Mouse (Mus musculus) layer of hippocampus, adult 9-11 months (tissue): ENCODE data around the gene Ttbk1.

Experiments used
- DNase-seq: peaks from one replicate; pipeline ENCODE4 v3.0.0; 2022

Ttbk1 gene

DNA sequence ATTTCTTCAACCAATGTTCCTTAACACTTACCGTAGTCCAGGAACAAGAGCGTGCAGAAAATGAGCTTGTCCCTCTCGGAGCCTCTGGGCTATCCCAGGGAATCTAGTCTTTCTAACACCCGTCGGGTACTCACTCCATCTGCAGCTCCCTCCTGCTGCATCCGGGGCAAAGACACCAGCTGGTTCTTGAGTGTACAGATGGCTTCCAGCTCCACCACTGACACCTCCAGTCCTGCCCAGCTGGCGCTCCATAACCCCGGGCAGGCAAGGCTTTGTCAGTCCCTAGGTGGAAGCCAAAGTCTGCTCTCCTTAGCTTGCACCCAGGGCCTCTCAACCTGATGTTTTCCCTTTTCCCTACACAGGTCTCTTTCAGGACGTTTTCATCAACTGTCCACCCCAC is 19.6 kb downstream of the Ttbk1 start:
- DNase-seq: peak; percentile 40

DNA sequence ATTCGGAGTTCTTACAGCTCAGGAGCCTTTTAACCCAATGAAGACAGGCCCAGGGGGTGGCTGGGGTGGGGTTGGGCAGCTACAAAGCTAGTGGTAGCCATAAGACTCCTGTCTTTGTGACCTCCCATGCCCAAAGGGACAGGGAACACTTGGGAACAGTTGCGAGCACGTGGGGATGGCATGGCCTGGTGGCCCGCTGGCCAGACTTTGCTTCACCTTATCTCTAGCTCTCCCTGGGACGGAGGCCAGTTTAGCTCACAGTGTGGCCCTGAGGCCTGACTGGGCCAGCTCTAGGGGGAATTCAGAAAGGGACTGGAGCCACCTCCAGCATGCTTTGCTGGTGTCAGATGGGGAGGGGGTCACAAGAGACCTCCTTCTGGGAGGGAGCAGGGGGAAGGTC is 25.2 kb downstream of the Ttbk1 start:
- no peak for DNase-seq

DNA sequence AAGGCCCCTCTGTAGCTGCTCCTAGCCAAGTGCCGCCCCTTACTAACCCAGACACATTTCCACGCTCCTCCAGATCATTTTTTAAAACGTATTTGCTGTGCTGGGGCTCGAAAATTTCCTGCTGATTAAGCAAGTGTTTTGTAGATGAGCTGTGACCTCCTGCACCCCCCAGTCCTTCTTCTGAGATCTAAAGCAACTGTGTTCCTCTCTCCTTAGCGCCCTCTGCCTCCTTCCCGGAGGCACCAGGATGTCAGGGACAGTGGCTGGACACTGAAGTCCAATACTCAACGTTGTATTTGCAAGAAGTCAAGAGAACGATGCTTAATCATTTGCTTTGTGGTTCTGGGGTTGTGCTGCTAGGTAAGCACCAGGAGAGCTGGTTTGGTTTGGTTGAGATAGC is 26.1 kb downstream of the Ttbk1 start:
- no peak for DNase-seq

DNA sequence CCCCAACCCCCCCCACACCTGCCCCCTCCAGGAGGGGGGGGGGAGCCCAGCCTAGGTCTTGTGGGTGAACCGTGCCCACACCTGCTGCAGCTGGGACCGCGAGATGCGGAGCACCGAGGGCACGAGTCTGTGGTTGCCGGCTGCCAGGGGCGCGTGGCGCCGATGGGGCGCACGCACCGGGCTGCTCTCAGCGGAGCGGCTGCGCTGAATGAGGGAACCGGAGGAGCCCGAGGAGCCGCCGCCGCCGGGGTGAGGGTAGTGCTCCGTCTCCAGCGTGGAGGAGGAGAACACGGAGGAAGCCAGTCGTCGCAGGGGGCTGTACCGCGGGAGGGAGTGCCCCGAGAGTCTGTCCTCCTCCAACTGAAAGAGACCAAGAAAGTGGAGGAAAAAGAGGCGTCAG is 26.8 kb downstream of the Ttbk1 start:
- DNase-seq: no peak

GRCm38 (mm10) chr17:46458439-46458838 is 29.0 kb downstream of the Ttbk1 start:
- DNase-seq: no peak

DNA sequence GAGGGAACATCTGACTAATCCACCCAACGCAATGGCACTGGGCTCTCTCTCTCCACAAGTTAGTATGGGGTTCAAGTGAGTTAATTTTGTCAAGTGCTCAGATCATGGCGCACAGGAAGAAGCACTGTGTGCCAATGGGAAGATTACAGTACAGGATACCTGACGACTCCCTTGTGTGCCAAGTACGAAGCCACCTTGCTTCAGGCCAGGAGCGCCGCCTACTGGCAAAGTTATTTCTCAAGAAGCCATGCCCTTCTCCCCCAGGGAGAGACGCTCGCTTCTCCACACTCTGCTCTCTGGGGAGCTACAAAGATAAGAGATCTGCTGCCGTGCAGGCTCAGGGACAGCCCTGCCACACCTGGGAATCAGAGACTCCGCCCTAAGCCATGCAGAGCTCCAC is 29.7 kb downstream of the Ttbk1 start:
- no peak for DNase-seq

GRCm38 (mm10) chr17:46455110-46455691 is 32.3 kb downstream of the Ttbk1 start:
- DNase-seq: no peak

DNA sequence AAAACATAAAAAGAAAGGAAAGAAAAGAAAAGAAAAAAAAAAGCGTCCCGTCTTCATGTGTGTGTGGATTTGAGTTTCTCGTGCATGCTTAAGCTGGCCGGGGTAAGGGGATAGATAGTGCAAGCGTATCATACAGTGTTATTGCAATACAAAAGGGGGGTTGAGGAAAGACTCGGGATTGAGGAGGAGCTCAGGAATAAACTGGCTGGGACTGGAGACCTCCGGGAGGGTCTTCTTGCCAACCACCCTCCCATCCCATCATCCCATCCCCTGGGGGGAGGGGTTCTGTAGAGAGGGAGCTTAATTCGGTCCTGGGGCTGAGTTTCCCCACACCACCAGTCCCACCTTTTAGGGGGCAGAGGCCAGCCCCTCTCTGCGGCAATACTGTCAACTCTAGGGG is 32.9 kb downstream of the Ttbk1 start:
- no peak for DNase-seq

- no peak for DNase-seq
Observed at GRCm38 (mm10) chr17:46453970-46454411, 33.5 kb downstream of the Ttbk1 start.

- no peak for DNase-seq
Observed at GRCm38 (mm10) chr17:46453302-46453948, 34.0 kb downstream of the Ttbk1 start.

DNA sequence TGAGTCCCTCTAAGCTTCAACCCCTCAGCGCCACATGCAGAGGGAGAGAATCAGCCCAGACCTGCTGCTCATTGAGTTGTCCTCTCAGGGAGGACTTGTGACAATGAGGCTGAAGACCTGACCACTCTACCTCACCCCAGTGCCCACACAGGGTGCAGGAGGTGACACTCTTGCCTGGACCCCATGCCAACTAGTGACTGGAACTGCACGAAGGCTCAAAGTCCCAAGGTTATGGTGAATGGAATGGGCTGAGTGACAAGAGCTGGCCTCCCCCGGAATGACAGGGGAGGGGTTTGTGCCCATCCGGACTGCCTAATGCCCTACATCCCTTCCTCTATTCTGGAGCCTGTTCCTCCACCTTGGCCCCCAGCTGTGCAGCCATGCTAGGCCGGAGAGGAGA is 34.8 kb downstream of the Ttbk1 start:
- no peak for DNase-seq

DNA sequence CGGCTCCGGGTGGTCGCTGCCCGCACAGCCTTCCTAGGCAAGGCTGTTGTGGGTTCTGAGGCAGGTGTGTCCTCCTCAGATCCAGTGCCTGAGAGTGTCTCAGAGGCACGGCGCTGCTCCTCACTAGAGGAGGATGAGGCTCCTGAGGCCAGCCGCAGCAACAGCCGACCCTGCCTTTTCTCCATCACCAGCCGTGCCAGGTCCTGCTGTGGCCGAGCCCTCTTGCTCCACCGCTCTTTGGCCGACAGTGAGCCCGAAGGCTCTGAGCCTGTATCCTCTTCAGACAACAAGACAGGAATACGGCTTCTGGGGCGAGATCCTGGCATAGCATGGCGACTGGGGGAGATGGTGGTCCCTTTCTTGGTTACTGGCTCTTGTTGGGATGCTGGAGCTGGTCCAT is 41.2 kb downstream of the Ttbk1 start:
- no peak for DNase-seq

GRCm38 (mm10) chr17:46444839-46445579 is 42.5 kb downstream of the Ttbk1 start:
- DNase-seq: no peak

DNA sequence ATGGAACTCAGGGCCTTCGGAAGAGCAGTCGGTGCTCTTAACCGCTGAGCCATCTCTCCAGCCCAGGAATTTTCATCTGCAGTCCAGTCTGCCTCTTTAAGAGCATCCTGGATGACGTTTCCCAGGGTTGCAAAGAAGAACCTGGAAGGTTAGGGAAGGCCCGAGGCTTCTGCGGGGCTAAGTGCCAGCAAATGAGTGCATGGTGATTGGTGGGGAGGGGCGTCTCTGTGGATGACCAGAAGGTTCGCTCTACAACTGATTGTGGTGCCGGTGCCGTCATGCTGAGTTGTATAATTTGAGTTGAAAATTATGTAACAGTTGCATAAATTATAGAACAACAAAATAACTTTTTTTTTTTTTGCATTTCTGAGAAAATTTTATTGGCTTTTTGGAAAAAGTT is 48.3 kb downstream of the Ttbk1 start:
- DNase-seq: no peak

- no peak for DNase-seq
Observed at GRCm38 (mm10) chr17:46438298-46438873, 49.1 kb downstream of the Ttbk1 start, which contains the start of gene Slc22a7. Gene Slc22a7, minus strand, starts transcription at chr17:46438457.

DNA sequence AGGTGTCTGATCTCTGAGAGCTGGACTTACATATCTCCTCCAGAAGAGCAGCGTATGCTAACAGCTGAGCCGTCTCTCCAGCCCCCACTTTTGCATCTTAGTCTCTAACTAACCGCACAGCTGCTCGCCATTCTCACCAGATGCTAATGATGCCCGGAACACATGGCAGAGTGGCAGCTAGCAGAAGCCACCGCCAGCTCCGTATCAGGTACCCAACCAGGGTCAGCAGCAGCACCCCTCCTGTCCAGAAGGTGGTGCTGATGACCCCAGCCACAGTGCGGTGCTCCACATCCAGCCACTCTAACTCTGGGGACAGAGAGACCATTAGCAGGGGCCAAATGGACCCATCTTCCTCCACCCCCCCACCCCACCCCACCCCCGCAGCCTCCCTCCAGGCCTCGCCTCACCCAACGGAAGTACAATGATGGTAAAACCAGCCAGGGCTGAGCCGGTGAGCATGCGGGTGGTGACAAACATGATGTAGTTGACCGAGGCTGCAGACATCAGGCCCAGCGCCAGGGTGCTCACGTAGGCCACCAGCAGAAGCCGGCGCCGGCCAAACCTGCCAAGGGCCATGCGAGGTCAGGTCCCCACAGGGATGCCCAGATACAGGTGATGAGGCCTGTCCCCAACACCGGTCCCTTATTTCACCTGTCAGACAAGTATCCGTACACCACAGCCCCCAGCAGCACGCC is 50.7 kb downstream of the Ttbk1 start:
- no peak for DNase-seq

DNA sequence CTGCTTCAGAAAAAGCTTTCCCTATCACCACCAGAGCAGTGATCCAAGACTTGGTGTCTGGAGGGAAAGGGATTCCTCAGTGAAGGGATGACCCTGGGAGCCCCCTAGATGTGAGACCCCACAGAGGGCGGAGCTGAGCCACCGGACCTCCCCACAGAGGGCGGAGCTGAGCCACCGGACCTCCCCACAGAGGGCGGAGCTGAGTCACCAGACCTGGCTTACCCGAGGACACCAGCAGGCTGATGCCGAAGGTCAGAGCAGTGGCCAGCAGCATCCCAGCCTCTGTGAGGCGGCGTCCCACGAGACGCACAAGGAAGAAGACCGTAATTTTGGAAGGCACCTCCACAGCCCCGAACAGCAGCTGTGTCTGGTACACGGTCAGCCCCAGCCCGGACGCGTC is 53.8 kb downstream of the Ttbk1 start:
- DNase-seq: no peak

GRCm38 (mm10) chr17:46428761-46429414 is 58.6 kb downstream of the Ttbk1 start, which contains the start of gene Crip3:
Gene Crip3, plus strand, starts transcription at chr17:46428926.
- no peak for DNase-seq

GRCm38 (mm10) chr17:46426496-46426895 is 61.0 kb downstream of the Ttbk1 start:
- DNase-seq: no peak

DNA sequence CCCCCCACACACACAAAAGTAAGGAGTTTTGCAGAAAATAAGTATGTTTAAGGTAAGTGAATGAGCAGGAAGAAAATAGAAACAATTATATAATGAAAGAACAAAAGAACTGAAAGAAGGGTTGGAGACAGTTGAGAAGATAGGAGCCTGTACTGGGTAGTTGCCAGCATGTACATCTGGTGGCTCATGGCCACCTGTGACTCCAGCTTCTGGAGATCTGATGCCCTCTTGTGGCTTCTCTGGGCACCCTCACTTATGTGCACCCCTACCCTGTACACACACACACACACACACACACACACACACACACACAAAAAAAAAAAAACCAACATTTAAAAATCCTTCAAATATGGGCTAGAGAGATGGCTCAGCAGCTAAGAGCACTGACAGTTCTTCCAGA is 67.8 kb downstream of the Ttbk1 start:
- no peak for DNase-seq

DNA sequence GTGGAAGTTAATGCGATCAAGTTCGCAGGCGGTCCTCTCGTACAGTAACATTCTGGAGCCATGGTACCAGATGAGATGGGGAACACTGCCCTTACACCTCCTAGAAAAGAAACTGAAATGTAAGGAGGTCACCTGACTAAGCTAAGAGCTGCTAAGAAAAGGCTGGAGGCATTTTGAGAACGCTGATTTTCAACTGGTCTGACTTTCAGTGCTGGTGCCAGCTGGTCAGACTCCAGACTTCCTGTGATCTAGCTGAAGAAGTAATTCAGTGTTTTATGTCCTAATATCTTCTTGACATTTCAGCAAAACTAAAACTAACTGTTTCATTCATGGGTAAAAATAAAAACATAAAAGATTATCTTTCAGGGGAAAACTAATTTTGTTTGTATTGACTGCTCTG is 68.8 kb downstream of the Ttbk1 start:
- DNase-seq: no peak

DNA sequence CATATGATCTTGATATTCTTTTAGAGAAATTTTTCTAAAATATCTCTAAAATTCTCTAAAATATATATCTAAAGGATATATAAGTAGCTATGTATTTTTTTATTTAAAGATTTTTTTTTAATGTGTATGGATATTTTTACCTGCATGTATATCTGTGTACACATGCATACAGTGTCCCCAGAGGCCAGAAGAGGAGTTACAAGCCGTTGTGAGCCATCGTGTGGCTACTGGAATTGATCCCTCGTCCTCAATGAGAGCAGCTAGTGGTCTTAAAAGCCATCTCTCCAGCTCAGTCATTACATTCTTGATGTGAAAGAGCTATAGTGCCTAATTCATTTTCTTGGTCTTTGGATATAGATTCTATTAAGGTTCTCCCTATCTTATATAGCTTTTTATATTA is 79.0 kb downstream of the Ttbk1 start:
- DNase-seq: no peak

DNA sequence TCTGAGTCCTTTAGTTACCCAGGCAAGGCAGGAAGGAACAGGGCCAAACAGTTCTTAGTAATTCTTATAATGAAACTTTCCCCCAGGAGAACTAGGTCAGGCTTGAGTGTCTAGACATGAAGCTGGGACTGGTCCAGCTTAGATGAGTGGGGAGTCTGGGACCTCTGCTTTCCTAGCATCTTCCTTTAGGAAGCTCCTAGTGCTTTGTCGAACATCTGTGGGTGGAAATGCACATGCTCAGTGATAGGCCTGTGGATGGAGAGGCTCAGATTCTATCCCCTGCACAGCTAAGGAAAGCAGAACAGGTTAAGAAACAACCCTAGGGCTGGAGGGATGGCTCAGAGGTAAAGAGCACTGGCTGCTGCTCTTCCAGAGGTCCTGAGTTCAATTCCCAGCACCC is 92.8 kb downstream of the Ttbk1 start:
- no peak for DNase-seq
